Mouse (Mus musculus) small intestine, adult 2 months (tissue): ENCODE measurements around the gene Rabgap1l.

Experiments
- CTCF ChIP-seq: fragments of 200-500 bp; IDR thresholded peaks from 2 replicates; pipeline ENCODE4 v1.5.1; 2012; ENCODE audit warnings: low read depth, mild to moderate bottlenecking, control low read depth, inconsistent platforms, low read length, moderate library complexity, mixed read lengths; ENCODE audit not compliant: insufficient replicate concordance, insufficient read length; ENCODE audit errors: extremely low read depth
- POLR2A ChIP-seq: fragments of 200-500 bp; IDR thresholded peaks from 2 replicates; pipeline ENCODE4 v1.6.1; 2012; ENCODE audit warnings: low read depth, mild to moderate bottlenecking, control low read depth, inconsistent platforms, low read length, moderate library complexity

DNA sequence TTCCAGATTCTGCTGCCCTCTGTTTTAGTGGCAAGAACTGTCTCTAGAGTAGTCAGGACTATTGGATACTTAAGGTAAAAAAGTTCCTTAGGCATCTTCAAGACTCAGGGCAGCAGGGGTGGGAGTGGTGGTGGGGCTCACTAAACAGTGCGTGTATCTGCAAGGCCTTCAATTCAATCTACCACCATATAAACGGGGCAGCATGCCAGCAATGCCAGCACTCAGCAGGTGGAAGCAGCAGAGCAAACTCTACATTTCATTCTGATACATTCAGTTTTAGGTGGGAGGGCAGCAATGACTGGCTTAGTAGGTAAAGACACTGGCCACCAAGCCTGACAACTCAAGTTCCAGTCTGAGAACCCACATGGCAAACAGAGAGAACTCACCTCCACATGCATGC lies 552.9 kb downstream of the Rabgap1l start:
- no peak for TF ChIP-seq CTCF
- no peak for TF ChIP-seq POLR2A
